Mouse (Mus musculus) NIH3T3 (cell line): ENCODE results near the gene Gm10097.
A peak's percentile ranks its signal among the peaks of the same experiment; 100 is the strongest.

Experiments
- DNase-seq: peaks from one replicate; pipeline ENCODE4 v3.0.0-alpha.2; 2012; ENCODE audit warnings: low read depth

Gm10097 gene

GRCm38 (mm10) chr10:5068676-5069265, at the start of gene Gm10097:
Gm10097 (plus strand) TSS chr10:5069192.
- no peak for DNase-seq

- no peak for DNase-seq
Observed at GRCm38 (mm10) chr10:5025906-5026305, 43.1 kb upstream of the Gm10097 start.

GRCm38 (mm10) chr10:5027208-5027607, 41.8 kb upstream of the Gm10097 start:
- DNase-seq = no peak

- no peak for DNase-seq
Observed at GRCm38 (mm10) chr10:5028301-5028700, 40.7 kb upstream of the Gm10097 start.

GRCm38 (mm10) chr10:5029161-5029560, 39.8 kb upstream of the Gm10097 start:
- DNase-seq = peak; percentile 69

- DNase-seq = no peak
Observed at GRCm38 (mm10) chr10:5029883-5030282, 39.1 kb upstream of the Gm10097 start.

GRCm38 (mm10) chr10:5032192-5033048, 36.6 kb upstream of the Gm10097 start:
- peak; percentile 87 for DNase-seq

- DNase-seq = no peak
Observed at GRCm38 (mm10) chr10:5041254-5041653, 27.7 kb upstream of the Gm10097 start.

GRCm38 (mm10) chr10:5044481-5044880, 24.5 kb upstream of the Gm10097 start:
- DNase-seq = no peak

- DNase-seq = no peak
Observed at GRCm38 (mm10) chr10:5045213-5045612, 23.8 kb upstream of the Gm10097 start.

GRCm38 (mm10) chr10:5045671-5046070, 23.3 kb upstream of the Gm10097 start:
- no peak for DNase-seq

- no peak for DNase-seq
Observed at GRCm38 (mm10) chr10:5056243-5056735, 12.7 kb upstream of the Gm10097 start.

- DNase-seq = no peak
Observed at GRCm38 (mm10) chr10:5056940-5057339, 12.1 kb upstream of the Gm10097 start.

- no peak for DNase-seq
Observed at GRCm38 (mm10) chr10:5057661-5058060, 11.3 kb upstream of the Gm10097 start.

- DNase-seq = peak; percentile 51
Observed at GRCm38 (mm10) chr10:5058876-5059275, 10.1 kb upstream of the Gm10097 start.

GRCm38 (mm10) chr10:5059983-5060382, 9.0 kb upstream of the Gm10097 start:
- DNase-seq = no peak

- DNase-seq = no peak
Observed at GRCm38 (mm10) chr10:5067113-5067512, 1.9 kb upstream of the Gm10097 start.

GRCm38 (mm10) chr10:5070168-5070940, 1.4 kb downstream of the Gm10097 start:
- no peak for DNase-seq

- peak; percentile 94 for DNase-seq
Observed at GRCm38 (mm10) chr10:5070941-5071231, 1.9 kb downstream of the Gm10097 start.

GRCm38 (mm10) chr10:5072054-5072453, 3.1 kb downstream of the Gm10097 start:
- DNase-seq = no peak

- DNase-seq = no peak
Observed at GRCm38 (mm10) chr10:5075724-5076123, 6.7 kb downstream of the Gm10097 start.

GRCm38 (mm10) chr10:5079945-5080468, 11.0 kb downstream of the Gm10097 start:
- DNase-seq = peak; percentile 44
